Mouse (Mus musculus) layer of hippocampus, adult 8-10 months (tissue): ENCODE data around the gene Prkn. TPM values are rescaled to one million over a fixed set of nuclear protein-coding genes. Genes with fewer than 3 reads are reported as not detected.
"Not testable (repeated sequence)": the region's sequence is repeated elsewhere in the genome, so short reads cannot be mapped to it uniquely, and the experiment has no call there.

Source experiments
- DNase-seq, 2 experiments: peaks; one replicate each; pipeline ENCODE4 v3.0.0; 2022; ENCODE audit warnings: low spot score in 2 of 2
- total RNA-seq, 4 experiments: library from RNA; stranded (reverse); gene quantifications; 2 replicates each; pipeline ENCODE4 v1.2.4; 2022

Prkn gene
- total RNA-seq, 4 experiments from 2014 or later: 18.5 to 25.7 (median 19.9) TPM

- DNase-seq: peak in 1 of 2 experiments; percentile 59
Measured at GRCm38 (mm10) chr17:11975062-11975607, 1135.0 kb downstream of the Prkn start.

DNA sequence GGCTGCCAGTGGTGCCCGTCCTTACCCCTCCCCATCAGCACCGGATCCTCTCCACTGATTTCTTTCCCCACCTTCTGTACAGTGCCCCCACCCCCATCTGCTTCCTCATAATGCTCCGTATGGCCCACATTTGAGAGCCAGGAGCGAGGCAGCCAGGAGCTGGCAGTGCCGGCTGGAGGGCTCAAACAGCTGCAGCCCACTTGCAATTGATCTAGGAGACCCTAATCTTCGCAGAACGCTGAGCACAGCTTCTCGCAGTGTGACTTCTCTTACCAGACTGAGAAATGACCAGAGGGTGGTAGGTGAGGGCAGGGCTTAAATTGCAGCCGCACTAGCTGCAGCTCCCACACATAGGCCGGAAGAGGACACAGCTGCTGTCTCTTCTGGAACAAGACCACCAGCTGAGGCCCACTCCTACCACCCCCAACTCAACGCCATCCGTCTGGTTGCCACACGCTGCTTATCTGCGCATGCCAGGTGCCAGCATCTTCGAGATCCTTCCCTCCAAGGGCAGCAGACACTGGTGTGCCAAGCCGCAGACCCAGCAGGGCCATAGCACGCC, 1138.2 kb downstream of the Prkn start:
- peak; percentile 46 to 55 for DNase-seq

DNA sequence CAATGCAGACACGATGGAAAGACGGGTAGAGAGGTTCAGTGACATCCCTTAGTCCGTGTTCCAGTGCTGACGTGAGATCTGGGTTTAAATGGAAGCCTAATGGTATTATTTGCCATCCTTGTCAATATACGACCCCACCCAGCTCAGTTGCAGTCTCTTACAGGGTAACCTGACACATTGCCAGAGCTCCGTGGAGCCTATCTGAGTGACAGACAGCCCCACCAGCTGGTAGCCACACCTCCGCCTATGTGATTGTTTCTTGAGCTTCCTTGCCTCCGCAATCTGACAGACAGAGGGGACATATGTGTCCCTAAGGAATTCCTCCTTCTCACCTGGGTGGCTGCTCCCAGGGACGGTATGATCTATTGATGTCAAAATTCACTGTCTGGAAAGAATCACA, 1141.5 kb downstream of the Prkn start:
- DNase-seq: no peak

DNA sequence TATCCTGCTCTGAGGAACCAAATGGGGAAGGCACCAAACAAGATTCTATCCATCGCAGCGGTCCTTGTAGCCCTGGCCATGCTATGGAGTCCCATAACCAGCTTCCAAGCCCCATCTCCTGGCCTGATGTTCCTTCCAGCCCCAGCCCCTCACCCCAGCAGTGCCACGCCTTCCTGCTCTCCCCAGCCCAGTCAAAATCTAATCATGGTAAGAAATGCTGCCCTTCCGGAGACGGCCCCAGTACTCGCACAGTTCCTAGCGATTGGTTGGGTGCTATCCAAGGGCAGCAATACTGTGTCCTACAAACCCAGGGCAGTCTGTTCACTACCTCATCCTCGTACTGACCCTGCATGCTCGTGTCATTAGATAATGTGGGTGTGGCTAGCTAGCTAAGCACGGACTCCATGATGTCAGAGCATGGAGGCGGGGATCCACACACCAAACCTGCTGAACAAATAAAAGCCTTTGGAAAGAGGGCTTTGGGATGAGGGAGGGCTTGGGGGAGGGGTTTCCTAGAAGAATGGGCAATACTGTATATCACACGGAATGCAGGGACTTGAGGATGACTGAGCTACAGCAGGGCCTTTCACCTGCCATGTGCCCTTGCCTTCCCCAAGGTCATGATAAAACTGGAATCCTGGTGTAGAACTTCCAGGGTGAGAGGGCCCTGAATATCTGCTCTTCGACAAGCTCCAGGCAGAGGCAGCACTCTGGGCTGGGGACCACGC, 1148.1 kb downstream of the Prkn start:
- no peak for DNase-seq

- no peak for DNase-seq
Measured at GRCm38 (mm10) chr17:11989296-11989695, 1149.1 kb downstream of the Prkn start.

GRCm38 (mm10) chr17:11990386-11991087, 1150.4 kb downstream of the Prkn start:
- no peak for DNase-seq

GRCm38 (mm10) chr17:11993249-11993648, 1153.1 kb downstream of the Prkn start:
- peak in 1 of 2 experiments; percentile 67 for DNase-seq

DNA sequence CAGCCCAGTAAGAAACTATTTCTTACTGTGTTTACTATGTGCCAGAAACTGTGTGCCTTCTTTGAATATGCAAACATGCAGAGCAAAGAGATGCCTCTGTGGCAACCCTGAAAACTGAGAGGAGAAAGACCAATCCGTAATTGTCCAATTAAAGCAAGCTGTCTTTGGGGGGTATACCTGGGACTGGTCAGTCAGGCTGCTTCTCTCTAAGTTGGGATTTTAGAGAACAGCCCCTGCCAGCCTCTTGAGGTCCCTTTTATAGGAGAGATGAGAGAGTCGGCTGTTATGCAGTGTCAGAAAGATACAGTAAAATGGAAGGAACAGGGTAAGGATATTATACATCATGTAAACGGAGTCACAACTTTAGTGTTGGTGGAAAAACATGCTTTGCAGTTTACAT, 1154.1 kb downstream of the Prkn start:
- no peak for DNase-seq

- not testable (repeated sequence) for DNase-seq
Measured at GRCm38 (mm10) chr17:11994754-11995153, 1154.6 kb downstream of the Prkn start.

GRCm38 (mm10) chr17:11995522-11995921, 1155.3 kb downstream of the Prkn start:
- DNase-seq: no peak

DNA sequence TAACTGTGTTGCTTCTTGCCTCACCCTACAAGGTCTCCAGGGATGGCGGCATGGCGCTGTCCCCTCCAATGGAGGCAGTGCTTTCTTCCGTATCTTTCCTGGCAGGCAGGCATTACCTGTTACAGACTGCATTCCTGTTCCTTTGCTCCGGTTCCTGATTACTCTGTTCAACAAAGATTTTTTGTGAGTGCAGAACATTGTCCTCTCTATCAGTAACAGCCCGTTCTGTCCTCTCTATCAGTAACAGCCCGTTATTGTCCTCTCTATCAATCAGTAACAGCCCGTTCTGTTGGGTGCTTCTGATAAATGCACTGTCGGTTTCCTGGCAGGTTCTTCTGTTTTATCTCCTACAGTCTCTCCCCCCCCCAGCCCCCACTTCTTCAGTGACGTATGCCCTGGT, 1156.1 kb downstream of the Prkn start:
- DNase-seq: no peak

DNA sequence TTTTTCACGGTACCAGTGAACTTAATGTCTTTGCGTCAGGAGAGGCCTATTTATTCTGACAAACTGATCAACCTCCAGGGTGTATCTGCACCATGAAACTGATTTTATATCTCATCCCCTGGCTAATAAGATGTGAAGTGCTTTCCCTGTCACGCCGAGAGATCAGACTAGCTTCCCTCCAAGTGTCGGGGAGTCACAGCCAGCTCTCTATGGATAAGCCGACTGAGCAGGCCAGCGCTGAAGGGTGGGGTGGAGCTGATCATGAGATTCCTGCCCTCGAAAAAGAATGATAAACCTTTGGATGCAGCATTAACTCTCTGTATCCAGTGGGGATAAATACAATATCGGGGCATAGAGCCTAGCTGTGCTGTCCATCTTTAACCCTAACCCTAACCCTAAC, 1160.1 kb downstream of the Prkn start:
- DNase-seq: no peak

DNA sequence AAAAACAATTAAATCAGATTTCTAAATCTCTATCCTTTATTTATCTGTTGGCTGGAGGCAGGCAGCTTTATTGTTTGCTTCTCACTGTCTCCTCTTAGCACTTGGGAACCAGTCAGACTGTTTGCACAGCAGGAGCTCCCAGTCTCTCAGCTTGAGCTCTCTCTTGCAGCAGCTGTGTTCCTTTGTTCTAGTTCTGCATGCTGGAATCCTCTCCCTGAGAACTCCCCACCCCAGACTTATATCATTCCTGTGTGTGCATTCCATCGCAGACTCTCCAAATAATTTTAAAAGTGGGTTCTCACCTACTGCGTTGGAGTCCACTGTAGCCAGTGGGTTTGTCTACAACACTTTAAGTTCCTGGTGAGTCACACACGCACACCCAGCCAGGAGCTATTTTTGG, 1181.1 kb downstream of the Prkn start:
- DNase-seq: no peak

- DNase-seq: no peak
Measured at GRCm38 (mm10) chr17:12029362-12029761, 1189.2 kb downstream of the Prkn start.

GRCm38 (mm10) chr17:12029921-12030461, 1189.8 kb downstream of the Prkn start:
- no peak for DNase-seq

GRCm38 (mm10) chr17:12030556-12031160, 1190.5 kb downstream of the Prkn start:
- DNase-seq: no peak

- peak; percentile 59 to 69 for DNase-seq
Measured at GRCm38 (mm10) chr17:12031203-12031942, 1191.2 kb downstream of the Prkn start.

- DNase-seq: no peak
Measured at GRCm38 (mm10) chr17:12032014-12032791, 1192.0 kb downstream of the Prkn start.

- no peak for DNase-seq
Measured at GRCm38 (mm10) chr17:12035386-12035785, 1195.2 kb downstream of the Prkn start.

GRCm38 (mm10) chr17:12036205-12036604, 1196.0 kb downstream of the Prkn start:
- DNase-seq: peak in 1 of 2 experiments; percentile 69
